Mouse (Mus musculus) heart, embryonic 14.5 days (tissue): Measurements from ENCODE around the gene Pard3. TPM values are rescaled to one million over a fixed set of nuclear protein-coding genes. Genes with fewer than 3 reads are reported as not detected.
"Not testable (repeated sequence)": the region's sequence is repeated elsewhere in the genome, so short reads cannot be mapped to it uniquely, and the experiment has no call there.

Experiments
- ATAC-seq: fragments of 200-750 bp; cut with Nextera tagmentation; 2 replicates; pipeline ENCODE4 v1.8.0; 2017; ENCODE audit warnings: low read depth, moderate TSS enrichment; ENCODE audit not compliant: insufficient number of reproducible peaks, insufficient read depth, low FRiP score
- H3K27ac ChIP-seq, 2 experiments: fragments of 200-500 bp in 1 of 2; fragments of 300-500 bp in 1 of 2; sonication (generic) in 1 of 2; replicated peaks in 1 of 2; 2 replicates each; pipeline ENCODE4 v1.5.1; 2012 to 2014; ENCODE audit warnings: low read depth in 2 of 2, low read length in 2 of 2, control low read depth in 1 of 2, mild to moderate bottlenecking in 1 of 2, mixed read lengths in 1 of 2; ENCODE audit not compliant: control insufficient read depth in 1 of 2, insufficient read depth in 1 of 2
- H3K27me3 ChIP-seq: fragments of 300-500 bp; sonication (generic); 2 replicates; pipeline ENCODE4 v1.6.1; 2014; ENCODE audit warnings: mild to moderate bottlenecking, low read length, control low read depth; ENCODE audit not compliant: control insufficient read depth, insufficient read depth
- H3K36me3 ChIP-seq: fragments of 300-500 bp; sonication (generic); 2 replicates; pipeline ENCODE4 v1.6.1; 2014; ENCODE audit warnings: mild to moderate bottlenecking, control low read depth, low read length, mixed read lengths; ENCODE audit not compliant: control insufficient read depth, insufficient read depth
- H3K4me1 ChIP-seq, 2 experiments: fragments of 200-500 bp in 1 of 2; fragments of 300-500 bp in 1 of 2; sonication (generic) in 1 of 2; 2 replicates each; pipeline ENCODE4 v1.6.1; 2012 to 2014; ENCODE audit warnings: low read length in 2 of 2, control low read depth in 1 of 2, mixed read lengths in 1 of 2; ENCODE audit not compliant: control insufficient read depth in 2 of 2, insufficient read depth in 2 of 2
- H3K4me2 ChIP-seq: fragments of 300-500 bp; sonication (generic); 2 replicates; pipeline ENCODE4 v1.6.1; 2014; ENCODE audit warnings: mild to moderate bottlenecking, low read length
- H3K4me3 ChIP-seq, 2 experiments: fragments of 200-500 bp in 1 of 2; fragments of 300-500 bp in 1 of 2; sonication (generic) in 1 of 2; 2 replicates each; pipeline ENCODE4 v1.5.1; 2012 to 2014; ENCODE audit warnings: low read length in 2 of 2, mild to moderate bottlenecking in 2 of 2, control low read depth in 1 of 2, low read depth in 1 of 2, moderate library complexity in 1 of 2; ENCODE audit not compliant: control insufficient read depth in 1 of 2, insufficient read depth in 1 of 2
- H3K9ac ChIP-seq: fragments of 300-500 bp; sonication (generic); 2 replicates; pipeline ENCODE4 v1.6.1; 2014; ENCODE audit warnings: mild to moderate bottlenecking, low read length
- H3K9me3 ChIP-seq: fragments of 300-500 bp; sonication (generic); 2 replicates; pipeline ENCODE4 v1.6.1; 2016; ENCODE audit warnings: low read length, control low read depth; ENCODE audit not compliant: control insufficient read depth
- WGBS: fragments of 180-500 bp; shearing (Covaris S2); extraction: QIAGEN DNeasy Blood & Tissue Kit; methylation state at CpG from one replicate; pipeline ENCODE4 v1.1.7; 2014; 5-methylcytosine and 5-hydroxymethylcytosine counted together
- polyA plus RNA-seq: library from polyadenylated mRNA; unstranded; fragments of >200 nt; fragmentation: Nextera tagmentation; extraction: Ambion mirVana; gene quantifications from 2 replicates; pipeline ENCODE4 v1.2.1, GENCODE M21; 2014

Gene Pard3
- polyA plus RNA-seq, 1 experiment from 2014 or later, result 21.2 TPM

DNA sequence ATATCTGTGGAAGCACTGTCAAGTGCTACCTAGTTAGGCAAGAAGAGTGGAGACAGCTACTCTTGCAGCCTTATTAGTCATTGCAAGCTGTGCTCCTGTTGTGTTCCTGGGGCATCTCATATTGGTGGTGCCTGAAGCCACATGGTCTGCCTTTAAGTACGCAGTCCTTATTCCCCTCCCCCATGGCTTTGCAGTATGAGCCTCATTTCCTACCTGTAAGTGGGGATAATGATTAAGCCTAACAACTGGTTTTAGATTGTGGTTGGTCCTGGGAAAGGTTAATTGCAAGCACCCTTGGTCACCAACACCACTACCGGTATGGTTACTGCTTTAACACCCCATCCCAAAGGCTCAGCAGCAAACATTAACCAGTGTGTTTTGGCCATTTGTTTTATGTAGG lies 104.8 kb downstream of the Pard3 start:
- H3K36me3 ChIP-seq, result no peaks in the 10 kb centered on the region
- H3K27ac ChIP-seq, result no peak overlapping the region
- WGBS, result 87% methylated on average over 2 of the region's 2 CpGs

DNA sequence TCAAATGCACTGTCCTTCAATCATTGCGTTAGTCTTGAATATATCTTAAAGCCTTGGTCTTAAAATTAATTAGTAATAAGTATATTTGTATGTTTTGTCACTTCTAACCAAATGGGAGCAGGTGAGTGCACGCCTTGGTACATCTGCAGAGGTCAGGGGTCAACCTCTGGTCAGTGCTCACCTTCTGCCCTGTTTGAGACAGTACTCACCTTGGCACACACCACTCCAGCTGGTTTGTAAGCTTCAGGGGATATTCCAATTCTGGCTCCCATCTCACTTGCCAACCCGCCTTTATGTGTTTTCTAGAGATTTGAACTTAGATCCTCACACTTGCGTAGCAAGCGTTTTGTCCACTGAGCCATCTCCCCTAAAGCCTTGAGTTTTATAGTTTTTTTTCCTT lies 105.7 kb downstream of the Pard3 start:
- ATAC-seq, result no peak

More for the DNA sequence above, 104.8 kb downstream of the Pard3 start:
- Histone ChIP-seq H3K27me3 (no peaks in the 10 kb centered on the region), H3K9me3 (no peaks in the 10 kb centered on the region), H3K4me3 (no peak overlapping the region), H3K4me2 (no peak overlapping the region), H3K9ac (no peak overlapping the region), H3K4me1 (peaks cover 0 to 4% of the 10 kb centered on the region in 2 experiments; a peak in 1 of 4 replicates)
- ATAC-seq, result no peak

DNA sequence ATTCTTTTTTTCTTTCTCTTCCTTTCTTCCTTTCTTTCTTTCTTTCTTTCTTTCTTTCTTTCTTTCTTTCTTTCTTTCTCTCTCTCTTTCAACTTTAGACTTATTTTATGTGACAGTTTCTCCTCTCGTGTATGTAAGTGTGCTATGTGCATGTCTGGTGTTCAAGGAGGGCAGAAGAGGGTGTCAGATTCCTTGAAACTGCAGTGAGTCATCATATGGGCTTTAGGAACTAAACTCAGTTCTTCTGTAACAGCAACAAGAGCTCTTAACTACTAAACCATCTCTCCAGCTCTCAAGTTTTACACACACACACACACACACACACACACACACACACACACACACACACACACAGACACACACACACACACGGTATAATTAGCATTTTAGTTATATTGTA lies 106.7 kb downstream of the Pard3 start:
- H3K4me2 ChIP-seq, H3K4me1 ChIP-seq, ATAC-seq, H3K9ac ChIP-seq, H3K9me3 ChIP-seq, H3K27ac ChIP-seq, H3K4me3 ChIP-seq, H3K36me3 ChIP-seq, H3K27me3 ChIP-seq: not testable (repeated sequence)
- 50% methylated on average over 2 of the region's 2 CpGs for WGBS

More for the DNA sequence above, 105.7 kb downstream of the Pard3 start:
- Histone ChIP-seq H3K9ac (no peak overlapping the region), H3K4me2 (no peak overlapping the region), H3K36me3 (no peaks in the 10 kb centered on the region), H3K4me1 (peaks cover 0 to 4% of the 10 kb centered on the region in 2 experiments; a peak in 1 of 4 replicates), H3K27ac (no peak overlapping the region), H3K27me3 (no peaks in the 10 kb centered on the region), H3K9me3 (no peaks in the 10 kb centered on the region), H3K4me3 (no peak overlapping the region)
- WGBS, result 97% methylated on average over 5 of the region's 5 CpGs

DNA sequence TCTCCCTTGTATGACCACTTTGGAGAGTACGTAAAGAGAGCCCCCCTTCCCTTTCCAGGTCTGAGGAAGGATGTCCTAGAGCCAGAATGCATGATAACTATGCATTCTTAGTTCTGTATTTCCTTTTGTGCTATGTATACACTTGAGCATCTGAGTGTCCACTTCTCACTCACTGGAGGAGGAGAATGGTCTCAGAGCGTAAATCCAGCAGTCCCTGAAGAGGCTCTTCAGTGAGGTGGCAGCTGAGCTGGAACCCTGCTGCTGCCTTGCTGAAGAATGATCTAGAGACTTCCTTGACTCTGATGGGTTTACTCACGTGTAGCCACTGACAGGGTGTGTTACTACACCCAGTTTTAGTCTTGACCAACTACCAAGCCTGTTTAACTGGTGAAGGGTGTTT lies 107.2 kb downstream of the Pard3 start:
- Histone ChIP-seq H3K36me3 (no peaks in the 10 kb centered on the region), H3K9me3 (no peaks in the 10 kb centered on the region), H3K27ac (no peak overlapping the region), H3K4me1 (peaks cover 0 to 4% of the 10 kb centered on the region in 2 experiments; a peak in 1 of 4 replicates), H3K4me2 (no peak overlapping the region), H3K27me3 (no peaks in the 10 kb centered on the region), H3K4me3 (no peak overlapping the region), H3K9ac (no peak overlapping the region)
- no peak for ATAC-seq
- 72% methylated on average over 3 of the region's 3 CpGs for WGBS

DNA sequence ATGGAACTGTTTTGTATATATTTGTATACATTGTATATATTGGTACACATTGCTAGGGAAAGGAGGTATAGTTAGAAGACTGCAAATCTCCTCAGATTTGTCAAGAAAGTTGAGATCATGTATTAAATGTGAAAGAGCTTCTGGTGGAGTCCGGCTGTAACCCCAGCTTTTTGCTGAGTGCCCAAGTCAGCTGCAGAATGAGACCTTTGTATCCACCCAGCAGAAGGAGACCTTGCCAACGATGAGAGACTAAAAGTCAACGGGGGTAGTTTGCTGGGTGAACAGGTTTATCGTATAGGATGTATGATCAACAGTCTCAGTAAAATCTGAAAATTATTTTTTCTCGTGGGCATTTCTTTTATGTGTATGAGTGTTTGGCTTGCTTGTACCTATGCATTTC lies 109.8 kb downstream of the Pard3 start:
- no peak overlapping the region for H3K4me2 ChIP-seq
- no peaks in the 10 kb centered on the region for H3K27me3 ChIP-seq
- ATAC-seq, result no peak
- no peaks in the 10 kb centered on the region for H3K9me3 ChIP-seq
- H3K27ac ChIP-seq, result no peak overlapping the region
- H3K4me3 ChIP-seq, result no peak overlapping the region
- H3K36me3 ChIP-seq, result no peaks in the 10 kb centered on the region
- peaks cover 0 to 4% of the 10 kb centered on the region in 2 experiments; a peak in 1 of 4 replicates for H3K4me1 ChIP-seq
- H3K9ac ChIP-seq, result no peak overlapping the region
- WGBS, result 87% methylated on average over 5 of the region's 5 CpGs

DNA sequence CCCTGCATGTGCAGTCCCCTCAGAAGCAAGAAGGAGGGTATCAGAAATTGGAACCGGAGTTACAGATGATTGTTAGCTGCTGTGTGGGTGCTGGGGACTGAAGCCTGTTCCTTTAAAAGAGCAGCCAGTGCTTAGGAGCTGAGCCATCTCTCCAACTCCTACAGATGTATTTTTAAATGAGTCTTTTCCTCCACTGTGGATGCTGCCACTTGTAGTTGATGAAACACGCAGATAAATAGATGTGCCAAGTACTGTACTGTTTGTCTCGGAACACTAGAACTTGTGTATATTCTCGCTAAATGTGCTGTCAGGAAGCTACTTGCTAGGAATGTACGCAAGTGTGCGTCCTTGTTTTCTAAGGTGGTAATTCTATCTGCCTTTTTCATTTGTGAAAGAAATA lies 110.7 kb downstream of the Pard3 start:
- ATAC-seq, result no peak
- 87% methylated on average over 6 of the region's 6 CpGs for WGBS
- Histone ChIP-seq H3K27ac (no peak overlapping the region), H3K4me1 (peaks cover 0 to 4% of the 10 kb centered on the region in 2 experiments; a peak in 1 of 4 replicates), H3K4me2 (no peak overlapping the region), H3K9ac (no peak overlapping the region), H3K9me3 (no peaks in the 10 kb centered on the region), H3K4me3 (no peak overlapping the region), H3K36me3 (no peaks in the 10 kb centered on the region), H3K27me3 (no peaks in the 10 kb centered on the region)

DNA sequence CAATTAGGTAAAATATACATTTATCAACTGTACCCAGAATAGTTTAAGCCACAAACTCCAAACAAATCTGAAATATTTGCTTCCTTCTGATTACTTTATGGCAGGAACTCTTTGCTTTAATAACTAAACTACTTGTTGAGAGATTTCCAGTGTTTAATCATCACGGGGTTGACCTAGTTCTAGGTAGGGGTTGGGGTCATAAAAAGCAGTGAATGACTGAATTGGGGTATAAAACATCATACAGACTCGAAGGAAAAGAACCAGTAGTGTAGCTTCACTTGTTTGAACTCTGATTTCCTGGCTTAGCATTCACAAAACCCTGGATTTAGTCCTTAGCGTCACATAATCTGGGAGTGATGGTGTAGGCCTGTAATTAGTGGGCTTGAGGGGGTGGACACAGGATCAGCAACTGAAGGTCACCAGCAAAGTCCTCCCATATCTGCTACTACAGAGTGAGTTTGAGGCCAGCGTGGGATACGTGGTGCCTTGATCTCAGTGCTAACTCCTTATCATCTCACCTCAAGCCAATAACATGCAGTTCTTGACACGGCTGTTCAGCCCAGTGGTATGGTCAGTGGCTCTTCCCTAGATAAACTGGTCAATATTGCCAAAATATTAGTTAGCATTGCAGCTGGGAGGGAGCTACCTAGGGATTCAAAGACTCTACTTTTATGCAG lies 111.6 kb downstream of the Pard3 start:
- WGBS, result 66% methylated on average over 6 of the region's 6 CpGs
- Histone ChIP-seq H3K27ac (no peak overlapping the region), H3K4me3 (no peak overlapping the region), H3K4me1 (peaks cover 0 to 4% of the 10 kb centered on the region in 2 experiments; a peak in 1 of 4 replicates), H3K36me3 (no peaks in the 10 kb centered on the region), H3K9ac (no peak overlapping the region), H3K4me2 (no peak overlapping the region), H3K27me3 (no peaks in the 10 kb centered on the region), H3K9me3 (no peaks in the 10 kb centered on the region)
- ATAC-seq, result no peak

DNA sequence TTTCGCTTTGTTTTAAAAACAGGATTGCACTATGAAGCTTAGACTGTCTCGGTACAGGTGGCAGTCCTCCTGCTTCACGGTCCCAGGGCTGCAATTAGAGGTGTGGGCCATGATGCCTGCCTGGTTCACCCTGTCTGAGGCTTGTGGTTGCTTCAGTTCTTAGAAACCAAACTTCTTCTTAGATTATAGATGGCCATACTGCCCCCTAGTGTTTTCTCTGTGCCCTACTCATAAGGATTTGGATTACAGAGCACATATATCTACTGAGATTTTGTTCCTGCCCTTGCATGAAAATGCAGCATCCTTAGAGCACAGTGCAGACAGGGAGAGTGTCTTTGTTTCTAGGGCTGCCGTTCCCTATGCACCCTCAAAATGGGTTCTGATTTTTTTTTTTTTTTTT lies 114.9 kb downstream of the Pard3 start:
- Histone ChIP-seq H3K9ac (no peak overlapping the region), H3K4me2 (no peak overlapping the region), H3K27ac (no peak overlapping the region), H3K9me3 (no peaks in the 10 kb centered on the region), H3K4me3 (no peak overlapping the region), H3K36me3 (no peaks in the 10 kb centered on the region), H3K27me3 (no peaks in the 10 kb centered on the region), H3K4me1 (peaks cover 13 to 15% of the 10 kb centered on the region in 2 experiments)
- WGBS, result 54% methylated on average over 4 of the region's 4 CpGs
- no peak; the same call in 1 of the 2 replicates for ATAC-seq
